Mouse (Mus musculus): ENCODE measurements around the gene Tmem109. TPM values are rescaled to one million over a fixed set of nuclear protein-coding genes. Genes with fewer than 3 reads are reported as not detected.

The Tmem109 gene
- polyA plus RNA-seq (2015; fragmentation: Illumina TruSeq; extraction: RNeasy Lipid Tissue Mini Kit (QIAGEN cat#74804); ENCODE audit: low read depth, low replicate concordance), result 42.7 TPM

GRCm38 (mm10) chr19:10881426-10882154 lies at the start of gene Tmem109:
Tmem109 (minus strand) TSS chr19:10882001.

GRCm38 (mm10) chr19:10920532-10920931 lies 38.7 kb upstream of the Tmem109 start, which contains the start of gene Zp1:
Zp1 (minus strand) TSS chr19:10920632.

GRCm38 (mm10) chr19:10895016-10895528 lies 13.3 kb upstream of the Tmem109 start, which contains the start of gene Prpf19:
Prpf19 (plus strand) TSS chr19:10895231.

DNA sequence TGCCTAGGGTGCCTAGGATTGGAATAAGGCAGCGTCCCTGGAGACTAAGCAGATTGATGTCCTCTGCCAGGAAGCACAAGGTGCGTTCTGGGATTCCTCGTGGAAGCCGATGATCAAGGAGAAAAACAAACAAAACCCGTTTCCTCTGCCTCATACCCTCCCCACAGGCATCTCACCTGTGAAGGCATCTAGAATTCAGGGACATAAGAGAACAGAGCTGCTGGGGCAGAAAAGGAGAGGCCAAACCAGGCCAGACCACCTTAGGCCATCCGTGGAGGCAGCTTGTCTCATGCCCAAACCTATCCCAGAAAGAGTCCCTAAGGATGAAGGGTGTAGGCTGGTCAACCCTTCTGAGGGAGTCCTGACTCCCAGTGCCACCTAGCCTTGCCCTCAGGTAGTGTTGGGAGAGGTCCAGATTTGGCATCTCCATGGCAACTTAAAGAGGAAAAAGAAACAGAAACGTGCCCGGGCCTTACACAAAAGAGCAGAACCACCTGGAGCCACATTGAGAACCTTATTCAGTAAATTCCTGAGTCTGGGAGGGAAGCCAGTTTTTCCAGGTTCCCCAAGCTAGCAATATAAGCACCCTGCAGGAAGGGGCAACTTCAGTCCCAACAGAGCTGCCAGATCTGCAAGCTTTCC lies 11.8 kb downstream of the Tmem109 start, which contains the start of gene Tmem132a:
TSS of gene Tmem132a (minus strand) at position 55 of the 642 bp plus-strand sequence.

GRCm38 (mm10) chr19:10839010-10839892 lies 42.5 kb downstream of the Tmem109 start, which contains the start of gene Slc15a3:
Slc15a3 (plus strand) TSS chr19:10839727.

GRCm38 (mm10) chr19:10829436-10830175 lies 52.2 kb downstream of the Tmem109 start, which contains the start of gene Cd6:
Cd6 (minus strand) TSS chr19:10830058.

Other genes with a start within 250 kb of the Tmem109 start
- 0.21 TPM for gene Vwce, start 247.8 kb downstream of the Tmem109 start, polyA plus RNA-seq (2015; fragmentation: Illumina TruSeq; extraction: RNeasy Lipid Tissue Mini Kit (QIAGEN cat#74804); ENCODE audit: low read depth, low replicate concordance)
- gene Pga5, start 203.9 kb downstream of the Tmem109 start, polyA plus RNA-seq (2015; fragmentation: Illumina TruSeq; extraction: RNeasy Lipid Tissue Mini Kit (QIAGEN cat#74804); ENCODE audit: low read depth, low replicate concordance), result not detected
- gene Vps37c, start 193.3 kb downstream of the Tmem109 start, polyA plus RNA-seq (2015; fragmentation: Illumina TruSeq; extraction: RNeasy Lipid Tissue Mini Kit (QIAGEN cat#74804); ENCODE audit: low read depth, low replicate concordance), result 20.6 TPM
- 0.19 TPM for gene Cd5, start 143.0 kb downstream of the Tmem109 start, polyA plus RNA-seq (2015; fragmentation: Illumina TruSeq; extraction: RNeasy Lipid Tissue Mini Kit (QIAGEN cat#74804); ENCODE audit: low read depth, low replicate concordance)
- gene Cd6, start 51.9 kb downstream of the Tmem109 start, polyA plus RNA-seq (2015; fragmentation: Illumina TruSeq; extraction: RNeasy Lipid Tissue Mini Kit (QIAGEN cat#74804); ENCODE audit: low read depth, low replicate concordance), result 3.3 TPM
- 1.3 TPM for gene Slc15a3, start 42.3 kb downstream of the Tmem109 start, polyA plus RNA-seq (2015; fragmentation: Illumina TruSeq; extraction: RNeasy Lipid Tissue Mini Kit (QIAGEN cat#74804); ENCODE audit: low read depth, low replicate concordance)
- 126 TPM for gene Tmem132a, start 12.1 kb downstream of the Tmem109 start, polyA plus RNA-seq (2015; fragmentation: Illumina TruSeq; extraction: RNeasy Lipid Tissue Mini Kit (QIAGEN cat#74804); ENCODE audit: low read depth, low replicate concordance)
- 231 TPM for gene Prpf19, start 13.2 kb upstream of the Tmem109 start, polyA plus RNA-seq (2015; fragmentation: Illumina TruSeq; extraction: RNeasy Lipid Tissue Mini Kit (QIAGEN cat#74804); ENCODE audit: low read depth, low replicate concordance)
- gene Zp1, start 38.6 kb upstream of the Tmem109 start, polyA plus RNA-seq (2015; fragmentation: Illumina TruSeq; extraction: RNeasy Lipid Tissue Mini Kit (QIAGEN cat#74804); ENCODE audit: low read depth, low replicate concordance), result not detected
- not detected for gene Ptgdr2, start 55.2 kb upstream of the Tmem109 start, polyA plus RNA-seq (2015; fragmentation: Illumina TruSeq; extraction: RNeasy Lipid Tissue Mini Kit (QIAGEN cat#74804); ENCODE audit: low read depth, low replicate concordance)
- gene Ccdc86, start 67.3 kb upstream of the Tmem109 start, polyA plus RNA-seq (2015; fragmentation: Illumina TruSeq; extraction: RNeasy Lipid Tissue Mini Kit (QIAGEN cat#74804); ENCODE audit: low read depth, low replicate concordance), result 6.3 TPM
- gene Ms4a10, start 92.7 kb upstream of the Tmem109 start, polyA plus RNA-seq (2015; fragmentation: Illumina TruSeq; extraction: RNeasy Lipid Tissue Mini Kit (QIAGEN cat#74804); ENCODE audit: low read depth, low replicate concordance), result not detected
- gene Ms4a15, start 111.2 kb upstream of the Tmem109 start, polyA plus RNA-seq (2015; fragmentation: Illumina TruSeq; extraction: RNeasy Lipid Tissue Mini Kit (QIAGEN cat#74804); ENCODE audit: low read depth, low replicate concordance), result not detected
- not detected for gene Ms4a18, start 136.0 kb upstream of the Tmem109 start, polyA plus RNA-seq (2015; fragmentation: Illumina TruSeq; extraction: RNeasy Lipid Tissue Mini Kit (QIAGEN cat#74804); ENCODE audit: low read depth, low replicate concordance)
- gene Ms4a8a, start 199.1 kb upstream of the Tmem109 start, polyA plus RNA-seq (2015; fragmentation: Illumina TruSeq; extraction: RNeasy Lipid Tissue Mini Kit (QIAGEN cat#74804); ENCODE audit: low read depth, low replicate concordance), result not detected
- not detected for gene 1700017D01Rik, start 248.9 kb upstream of the Tmem109 start, polyA plus RNA-seq (2015; fragmentation: Illumina TruSeq; extraction: RNeasy Lipid Tissue Mini Kit (QIAGEN cat#74804); ENCODE audit: low read depth, low replicate concordance)

Data from brain, adult 10 weeks (tissue).